Mouse (Mus musculus): ENCODE measurements at regions not wholly inside any gene's neighbourhood (a gene's known extent, or its start where the extent isn't known, plus 50 kb on each side); places are given as distances from the start of the nearest gene placed in this dataset.

GRCm38 (mm10) chr2:135578135-135578534, 80.7 kb upstream of the Plcb4 start:
- ATAC-seq = peak; percentile 54
- H3K27me3 ChIP-seq (replicated peaks; ENCODE audit: insufficient read depth, low read length) = no peaks in the 10 kb centered on the region
- 10% methylated on average over 5 of the region's 5 CpGs for WGBS
- no peaks in the 10 kb centered on the region for H3K36me3 ChIP-seq (ENCODE audit: insufficient read depth, low read length)
- TF ChIP-seq CTCF (IDR thresholded peaks at IDR 0.05) (no peak), EP300 (IDR thresholded peaks at IDR 0.05) (no peak)
- H3K4me2 ChIP-seq (replicated peaks; ENCODE audit: low read depth, low read length) = no peak overlapping the region
- DNase-seq (ENCODE audit: low spot score) = peak; percentile 54
- H3K9me3 ChIP-seq (ENCODE audit: low read length) = no peaks in the 10 kb centered on the region
- no peak overlapping the region for H3K4me3 ChIP-seq (ENCODE audit: low read depth, low read length)
- 0 out of 2 replicates have a peak, but pooled peaks cover 3% of the 10 kb centered on the region for H3K4me1 ChIP-seq (ENCODE audit: insufficient read depth, low read depth, low read length)
- no peak overlapping the region for H3K9ac ChIP-seq (replicated peaks; ENCODE audit: low read depth)
- no peak overlapping the region; the same call in 1 of the 2 replicates for H3K27ac ChIP-seq (ENCODE audit: low read length)

DNA sequence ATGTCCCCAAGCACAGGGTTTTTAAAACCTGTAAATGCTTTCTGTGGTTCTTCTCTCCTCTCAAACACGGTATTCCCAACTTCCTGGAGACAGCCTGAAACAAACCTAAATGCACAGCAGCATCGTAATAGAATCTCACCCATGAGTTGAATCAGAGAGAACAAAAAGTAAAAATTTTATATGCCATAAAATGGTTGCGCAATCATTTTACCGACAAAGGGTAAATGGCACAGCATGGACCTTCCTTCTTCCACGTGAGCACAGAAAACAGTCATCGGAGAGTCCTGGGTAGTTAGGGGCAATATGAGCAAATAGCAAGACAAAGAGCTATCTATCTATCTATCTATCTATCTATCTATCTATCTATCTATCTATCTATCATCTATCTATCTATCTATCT, 79.3 kb upstream of the Plcb4 start:
- WGBS = 87% methylated on average over 6 of the region's 6 CpGs
- Histone ChIP-seq H3K9ac (replicated peaks; ENCODE audit: low read depth) (no peak overlapping the region), H3K4me3 (ENCODE audit: low read depth, low read length) (no peak overlapping the region), H3K4me1 (ENCODE audit: insufficient read depth, low read depth, low read length) (0 out of 2 replicates have a peak, but pooled peaks cover 3% of the 10 kb centered on the region), H3K36me3 (ENCODE audit: insufficient read depth, low read length) (no peaks in the 10 kb centered on the region), H3K27me3 (replicated peaks; ENCODE audit: insufficient read depth, low read length) (no peaks in the 10 kb centered on the region), H3K27ac (ENCODE audit: low read length) (no peak overlapping the region), H3K9me3 (ENCODE audit: low read length) (no peaks in the 10 kb centered on the region), H3K4me2 (replicated peaks; ENCODE audit: low read depth, low read length) (no peak overlapping the region)
- TF ChIP-seq CTCF (IDR thresholded peaks at IDR 0.05) (no peak), EP300 (IDR thresholded peaks at IDR 0.05) (no peak)
- ATAC-seq = no peak
- DNase-seq (ENCODE audit: low spot score) = no peak

- WGBS = 64% methylated on average over 4 of the region's 4 CpGs
- Histone ChIP-seq H3K9ac (replicated peaks; ENCODE audit: low read depth) (no peak overlapping the region), H3K4me3 (ENCODE audit: low read depth, low read length) (no peak overlapping the region), H3K27ac (ENCODE audit: low read length) (no peak overlapping the region), H3K27me3 (replicated peaks; ENCODE audit: insufficient read depth, low read length) (no peaks in the 10 kb centered on the region), H3K36me3 (ENCODE audit: insufficient read depth, low read length) (no peaks in the 10 kb centered on the region), H3K4me2 (replicated peaks; ENCODE audit: low read depth, low read length) (no peak overlapping the region), H3K4me1 (ENCODE audit: insufficient read depth, low read depth, low read length) (0 out of 2 replicates have a peak, but pooled peaks cover 3% of the 10 kb centered on the region), H3K9me3 (ENCODE audit: low read length) (no peaks in the 10 kb centered on the region)
- DNase-seq (ENCODE audit: low spot score) (no peak), ATAC-seq (no peak)
- TF ChIP-seq EP300 (IDR thresholded peaks at IDR 0.05) = no peak
- no peak for TF ChIP-seq CTCF (IDR thresholded peaks at IDR 0.05)
These were observed 78.8 kb upstream of the Plcb4 start for GRCm38 (mm10) chr2:135580051-135580450.

DNA sequence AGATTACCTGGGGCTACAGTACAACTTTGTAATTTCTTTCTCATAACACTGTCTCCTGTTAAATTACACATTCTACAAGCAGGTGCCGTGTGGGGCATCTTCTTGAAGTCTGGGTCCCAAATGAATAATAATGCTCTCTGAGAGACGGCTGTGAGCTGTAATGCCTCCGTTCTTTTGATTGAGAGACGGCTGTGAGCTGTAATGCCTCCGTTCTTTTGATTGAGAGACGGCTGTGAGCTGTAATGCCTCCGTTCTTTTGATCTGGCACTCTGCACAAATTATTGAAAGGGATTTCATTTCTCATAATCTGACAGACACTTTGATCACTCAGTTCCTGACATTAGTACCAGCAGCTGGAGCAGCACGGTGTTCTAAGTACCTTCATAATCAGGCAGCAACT, 76.5 kb upstream of the Plcb4 start:
- ATAC-seq = no peak
- 0 out of 2 replicates have a peak, but pooled peaks cover 3% of the 10 kb centered on the region for H3K4me1 ChIP-seq (ENCODE audit: insufficient read depth, low read depth, low read length)
- 64% methylated on average over 8 of the region's 8 CpGs for WGBS
- DNase-seq (ENCODE audit: low spot score) = no peak
- TF ChIP-seq CTCF (IDR thresholded peaks at IDR 0.05) (no peak), EP300 (IDR thresholded peaks at IDR 0.05) (no peak)
- no peak overlapping the region for H3K27ac ChIP-seq (ENCODE audit: low read length)
- H3K4me2 ChIP-seq (replicated peaks; ENCODE audit: low read depth, low read length) = no peak overlapping the region
- H3K9me3 ChIP-seq (ENCODE audit: low read length) = no peaks in the 10 kb centered on the region
- H3K36me3 ChIP-seq (ENCODE audit: insufficient read depth, low read length) = no peaks in the 10 kb centered on the region
- H3K27me3 ChIP-seq (replicated peaks; ENCODE audit: insufficient read depth, low read length) = no peaks in the 10 kb centered on the region
- no peak overlapping the region for H3K9ac ChIP-seq (replicated peaks; ENCODE audit: low read depth)
- H3K4me3 ChIP-seq (ENCODE audit: low read depth, low read length) = no peak overlapping the region

GRCm38 (mm10) chr2:135606306-135606705, 52.5 kb upstream of the Plcb4 start:
- H3K4me3 ChIP-seq (ENCODE audit: low read depth, low read length) = no peak overlapping the region

More at GRCm38 (mm10) chr2:135606306-135606705, 52.5 kb upstream of the Plcb4 start:
- ATAC-seq (no peak), DNase-seq (ENCODE audit: low spot score) (no peak)
- Histone ChIP-seq H3K36me3 (ENCODE audit: insufficient read depth, low read length) (no peaks in the 10 kb centered on the region), H3K27me3 (replicated peaks; ENCODE audit: insufficient read depth, low read length) (no peaks in the 10 kb centered on the region), H3K27ac (ENCODE audit: low read length) (no peak overlapping the region), H3K9ac (replicated peaks; ENCODE audit: low read depth) (no peak overlapping the region), H3K4me2 (replicated peaks; ENCODE audit: low read depth, low read length) (no peak overlapping the region), H3K9me3 (ENCODE audit: low read length) (no peaks in the 10 kb centered on the region), H3K4me1 (ENCODE audit: insufficient read depth, low read depth, low read length) (no peaks in the 10 kb centered on the region)
- no peak for TF ChIP-seq EP300 (IDR thresholded peaks at IDR 0.05)
- TF ChIP-seq CTCF (IDR thresholded peaks at IDR 0.05) = no peak

Measured in lung, postnatal 0 days (tissue).